Mouse (Mus musculus) embryonic facial prominence, embryonic 11.5 days (tissue): ENCODE results near the gene Galnt10. TPM values are rescaled to one million over a fixed set of nuclear protein-coding genes. Genes with fewer than 3 reads are reported as not detected.
A peak's percentile ranks its signal among the peaks of the same experiment; 100 is the strongest.

Source experiments
- ATAC-seq: fragments of 200-750 bp; cut with Nextera tagmentation; replicated peaks from 2 replicates; pipeline ENCODE4 v1.8.0; 2017; ENCODE audit warnings: low read depth; ENCODE audit not compliant: insufficient number of reproducible peaks, low FRiP score, low TSS enrichment
- DNase-seq: peaks from one replicate; pipeline ENCODE4 v3.0.0-alpha.2; 2015; ENCODE audit warnings: low spot score
- H3K27ac ChIP-seq: fragments of 300-500 bp; sonication (generic); replicated peaks from 2 replicates; pipeline ENCODE4 v1.5.1; 2014; ENCODE audit warnings: mild to moderate bottlenecking, low read depth, low read length, control low read depth
- H3K27me3 ChIP-seq: fragments of 300-500 bp; sonication (generic); 2 replicates; pipeline ENCODE4 v1.6.1; 2014; ENCODE audit warnings: mild to moderate bottlenecking, low read length, moderate library complexity, mixed read lengths; ENCODE audit not compliant: control insufficient read depth, insufficient read depth
- H3K36me3 ChIP-seq: fragments of 300-500 bp; sonication (generic); replicated peaks from 2 replicates; pipeline ENCODE4 v1.6.1; 2014; ENCODE audit warnings: low read depth, mild to moderate bottlenecking, low read length, moderate library complexity, mixed read lengths; ENCODE audit not compliant: control insufficient read depth, insufficient read depth
- H3K4me1 ChIP-seq: fragments of 300-500 bp; sonication (generic); 2 replicates; pipeline ENCODE4 v1.6.1; 2014; ENCODE audit warnings: low read length, mixed read lengths; ENCODE audit not compliant: control insufficient read depth, insufficient read depth
- H3K4me2 ChIP-seq: fragments of 300-500 bp; sonication (generic); 2 replicates; pipeline ENCODE4 v1.6.1; 2014; ENCODE audit warnings: low read depth, mild to moderate bottlenecking, control low read depth, low read length, moderate library complexity
- H3K4me3 ChIP-seq: fragments of 300-500 bp; sonication (generic); 2 replicates; pipeline ENCODE4 v1.5.1; 2014; ENCODE audit warnings: low read depth, low read length, control low read depth
- H3K9ac ChIP-seq: fragments of 300-500 bp; sonication (generic); replicated peaks from 2 replicates; pipeline ENCODE4 v1.6.1; 2014; ENCODE audit warnings: mild to moderate bottlenecking, control low read depth, low read length
- H3K9me3 ChIP-seq: fragments of 300-500 bp; sonication (generic); replicated peaks from 2 replicates; pipeline ENCODE4 v1.6.1; 2016; ENCODE audit warnings: mild to moderate bottlenecking, low read length, inconsistent platforms, mixed read lengths; ENCODE audit not compliant: control insufficient read depth
- WGBS: fragments of 180-500 bp; shearing (Covaris S2); extraction: QIAGEN DNeasy Blood & Tissue Kit; methylation state at CpG from one replicate; pipeline ENCODE4 v1.1.7; 2014; 5-methylcytosine and 5-hydroxymethylcytosine counted together
- polyA plus RNA-seq: library from polyadenylated mRNA; unstranded; fragments of >200 nt; fragmentation: Nextera tagmentation; extraction: Ambion mirVana; gene quantifications from 2 replicates; pipeline ENCODE4 v1.2.1, GENCODE M21; 2014

Galnt10 gene
- polyA plus RNA-seq, 1 experiment from 2014 or later = 12.4 TPM

GRCm38 (mm10) chr11:57696207-57696676 lies 51.0 kb downstream of the Galnt10 start:
- Histone ChIP-seq H3K4me2 (no peak overlapping the region), H3K4me3 (no peak overlapping the region), H3K9ac (no peak overlapping the region), H3K27me3 (no peaks in the 10 kb centered on the region), H3K4me1 (no peaks in the 10 kb centered on the region), H3K27ac (no peak overlapping the region), H3K9me3 (no peaks in the 10 kb centered on the region), H3K36me3 (no peaks in the 10 kb centered on the region)
- ATAC-seq (no peak), DNase-seq (peak; percentile 43)
- 39% methylated on average over 17 of the region's 17 CpGs for WGBS

- no peak overlapping the region for H3K9ac ChIP-seq
- H3K9me3 ChIP-seq = no peaks in the 10 kb centered on the region
- no peaks in the 10 kb centered on the region for H3K4me1 ChIP-seq
- no peak overlapping the region for H3K4me3 ChIP-seq
- H3K4me2 ChIP-seq = no peak overlapping the region
- 68% methylated on average over 5 of the region's 5 CpGs for WGBS
- DNase-seq (no peak), ATAC-seq (no peak)
- no peaks in the 10 kb centered on the region for H3K36me3 ChIP-seq
- H3K27ac ChIP-seq = no peak overlapping the region
- H3K27me3 ChIP-seq = no peaks in the 10 kb centered on the region
Measured at GRCm38 (mm10) chr11:57696807-57697251, 51.6 kb downstream of the Galnt10 start.

- Histone ChIP-seq H3K36me3 (no peaks in the 10 kb centered on the region; the same call in 1 of the 2 replicates), H3K9me3 (no peaks in the 10 kb centered on the region), H3K9ac (no peak overlapping the region), H3K27me3 (no peaks in the 10 kb centered on the region), H3K27ac (0 out of 2 replicates have a peak overlapping the region, but pooled peaks have one; percentile 13), H3K4me2 (no peak overlapping the region), H3K4me3 (no peak overlapping the region), H3K4me1 (no peaks in the 10 kb centered on the region)
- DNase-seq = peak; percentile 62
- ATAC-seq = no peak
- 61% methylated on average over 7 of the region's 7 CpGs for WGBS
Measured at GRCm38 (mm10) chr11:57700114-57700513, 54.9 kb downstream of the Galnt10 start.

- H3K4me3 ChIP-seq = no peak overlapping the region
- H3K36me3 ChIP-seq = no peaks in the 10 kb centered on the region; the same call in 1 of the 2 replicates
- ATAC-seq (no peak), DNase-seq (no peak)
- no peak overlapping the region for H3K4me2 ChIP-seq
- no peak overlapping the region for H3K27ac ChIP-seq
- H3K9ac ChIP-seq = no peak overlapping the region
- WGBS = 76% methylated on average over 11 of the region's 11 CpGs
- H3K27me3 ChIP-seq = no peaks in the 10 kb centered on the region
- no peaks in the 10 kb centered on the region for H3K9me3 ChIP-seq
- no peaks in the 10 kb centered on the region for H3K4me1 ChIP-seq
Measured at GRCm38 (mm10) chr11:57701193-57701925, 56.1 kb downstream of the Galnt10 start.

- ATAC-seq (no peak), DNase-seq (no peak)
- no peaks in the 10 kb centered on the region for H3K27me3 ChIP-seq
- H3K9ac ChIP-seq = no peak overlapping the region
- no peak overlapping the region for H3K4me3 ChIP-seq
- no peaks in the 10 kb centered on the region; the same call in 1 of the 2 replicates for H3K36me3 ChIP-seq
- no peaks in the 10 kb centered on the region for H3K9me3 ChIP-seq
- H3K4me1 ChIP-seq = no peaks in the 10 kb centered on the region
- no peak overlapping the region for H3K4me2 ChIP-seq
- no peak overlapping the region for H3K27ac ChIP-seq
- WGBS = 56% methylated on average over 5 of the region's 5 CpGs
Measured at GRCm38 (mm10) chr11:57701956-57702355, 56.7 kb downstream of the Galnt10 start.

- H3K9me3 ChIP-seq = no peaks in the 10 kb centered on the region
- H3K4me3 ChIP-seq = no peak overlapping the region
- H3K4me2 ChIP-seq = no peak overlapping the region
- no peak for ATAC-seq
- no peaks in the 10 kb centered on the region; the same call in 1 of the 2 replicates for H3K36me3 ChIP-seq
- no peak for DNase-seq
- no peaks in the 10 kb centered on the region for H3K4me1 ChIP-seq
- no peak overlapping the region for H3K27ac ChIP-seq
- H3K9ac ChIP-seq = no peak overlapping the region
- H3K27me3 ChIP-seq = no peaks in the 10 kb centered on the region
- 94% methylated on average over 1 of the region's 1 CpGs for WGBS
Measured at GRCm38 (mm10) chr11:57706620-57707019, 61.4 kb downstream of the Galnt10 start.

GRCm38 (mm10) chr11:57707114-57707798 lies 62.0 kb downstream of the Galnt10 start:
- DNase-seq (no peak), ATAC-seq (no peak)
- H3K4me3 ChIP-seq = no peak overlapping the region
- no peak overlapping the region for H3K4me2 ChIP-seq
- no peaks in the 10 kb centered on the region for H3K27me3 ChIP-seq
- no peaks in the 10 kb centered on the region for H3K9me3 ChIP-seq
- H3K4me1 ChIP-seq = no peaks in the 10 kb centered on the region
- no peak overlapping the region for H3K9ac ChIP-seq
- 92% methylated on average over 5 of the region's 5 CpGs for WGBS
- no peaks in the 10 kb centered on the region; the same call in 1 of the 2 replicates for H3K36me3 ChIP-seq
- no peak overlapping the region for H3K27ac ChIP-seq
